Mouse (Mus musculus): ENCODE results near the gene Srrm1. TPM values are rescaled to one million over a fixed set of nuclear protein-coding genes. Genes with fewer than 3 reads are reported as not detected.

Srrm1 gene
- polyA plus RNA-seq, 1 experiment, result 21.6 TPM

DNA sequence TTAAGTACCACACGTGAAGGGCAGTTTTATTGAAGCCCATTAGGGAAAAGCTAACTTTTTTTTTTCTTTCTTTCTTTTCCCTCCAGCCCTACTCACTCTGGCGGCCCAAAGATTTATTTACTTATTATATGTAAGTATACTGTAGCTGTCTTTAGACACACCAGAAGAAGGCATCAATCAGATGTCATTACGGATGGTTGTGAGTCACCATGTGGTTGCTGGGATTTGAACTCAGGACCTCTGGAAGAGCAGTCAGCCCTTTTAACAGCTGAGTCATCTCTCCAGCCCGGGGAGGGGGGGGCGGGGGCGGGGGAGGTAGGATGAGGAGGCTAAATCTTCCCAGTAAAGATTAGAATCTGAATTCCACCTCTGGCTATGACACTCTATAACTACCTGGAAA lies 40.3 kb upstream of the Srrm1 start:
- TF ChIP-seq POLR2A (IDR thresholded peaks at IDR 0.05; ENCODE audit: low read depth, low read length) (no peak), CTCF (conservative IDR thresholded peaks at IDR 0.05; ENCODE audit: insufficient read depth, insufficient read length, low read depth, low read length) (no peak)
- H3K27ac ChIP-seq (ENCODE audit: insufficient read depth, low read depth, low read length), result no peak overlapping the region
- DNase-seq, result no peak
- no peaks in the 10 kb centered on the region for H3K4me1 ChIP-seq (ENCODE audit: control insufficient read depth, insufficient read depth, low read length)
- WGBS, result 65% methylated on average over 6 of the region's 6 CpGs
- H3K4me3 ChIP-seq (ENCODE audit: insufficient read depth, low read depth, low read length), result no peak overlapping the region
- no peaks in the 10 kb centered on the region; the same call in 1 of the 2 replicates for H3K27me3 ChIP-seq (replicated peaks; ENCODE audit: control insufficient read depth, insufficient read depth, low read length)
- no peaks in the 10 kb centered on the region for H3K36me3 ChIP-seq (ENCODE audit: control insufficient read depth, insufficient read depth, low read length)

GRCm38 (mm10) chr4:135392801-135393200 lies 39.7 kb upstream of the Srrm1 start:
- TF ChIP-seq POLR2A (IDR thresholded peaks at IDR 0.05; ENCODE audit: low read depth, low read length) (no peak), CTCF (conservative IDR thresholded peaks at IDR 0.05; ENCODE audit: insufficient read depth, insufficient read length, low read depth, low read length) (no peak)
- DNase-seq, result no peak
- Histone ChIP-seq H3K27ac (ENCODE audit: insufficient read depth, low read depth, low read length) (no peak overlapping the region), H3K27me3 (replicated peaks; ENCODE audit: control insufficient read depth, insufficient read depth, low read length) (no peaks in the 10 kb centered on the region), H3K4me3 (ENCODE audit: insufficient read depth, low read depth, low read length) (no peak overlapping the region), H3K36me3 (ENCODE audit: control insufficient read depth, insufficient read depth, low read length) (no peaks in the 10 kb centered on the region), H3K4me1 (ENCODE audit: control insufficient read depth, insufficient read depth, low read length) (no peaks in the 10 kb centered on the region)
- 84% methylated on average over 3 of the region's 3 CpGs for WGBS

- WGBS, result 66% methylated on average over 6 of the region's 6 CpGs
Observed at GRCm38 (mm10) chr4:135391014-135391413, 37.9 kb upstream of the Srrm1 start.

DNA sequence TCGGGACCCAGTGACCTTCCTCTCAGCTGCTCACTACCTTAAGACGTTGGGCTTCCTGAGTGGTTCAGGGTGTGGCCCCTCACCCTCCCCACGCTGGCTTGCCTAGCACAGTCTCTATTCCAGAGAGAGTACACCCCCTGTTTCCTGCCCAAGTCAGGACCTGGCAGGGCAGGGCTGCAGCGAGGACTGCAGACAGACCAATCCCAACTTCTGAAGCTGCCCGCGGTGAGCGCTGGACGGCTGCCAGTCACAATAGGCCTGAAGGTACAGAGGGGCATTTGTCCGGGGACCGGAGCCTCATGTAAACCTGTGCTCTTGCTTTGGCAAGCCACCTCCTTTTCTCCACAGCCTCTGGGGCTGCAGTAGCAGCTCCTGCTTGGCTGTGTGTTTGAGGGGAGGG lies 32.5 kb upstream of the Srrm1 start:
- Histone ChIP-seq H3K27ac (ENCODE audit: insufficient read depth, low read depth, low read length) (no peak overlapping the region), H3K4me3 (ENCODE audit: insufficient read depth, low read depth, low read length) (no peak overlapping the region), H3K27me3 (replicated peaks; ENCODE audit: control insufficient read depth, insufficient read depth, low read length) (no peaks in the 10 kb centered on the region), H3K36me3 (ENCODE audit: control insufficient read depth, insufficient read depth, low read length) (no peaks in the 10 kb centered on the region), H3K4me1 (ENCODE audit: control insufficient read depth, insufficient read depth, low read length) (no peaks in the 10 kb centered on the region)
- peak; percentile 39 for DNase-seq
- 29% methylated on average over 10 of the region's 10 CpGs for WGBS
- TF ChIP-seq POLR2A (IDR thresholded peaks at IDR 0.05; ENCODE audit: low read depth, low read length) (no peak), CTCF (conservative IDR thresholded peaks at IDR 0.05; ENCODE audit: insufficient read depth, insufficient read length, low read depth, low read length) (no peak)

More at GRCm38 (mm10) chr4:135391014-135391413, 37.9 kb upstream of the Srrm1 start:
- no peaks in the 10 kb centered on the region for H3K36me3 ChIP-seq (ENCODE audit: control insufficient read depth, insufficient read depth, low read length)
- DNase-seq, result no peak
- H3K4me3 ChIP-seq (ENCODE audit: insufficient read depth, low read depth, low read length), result no peak overlapping the region
- no peaks in the 10 kb centered on the region for H3K4me1 ChIP-seq (ENCODE audit: control insufficient read depth, insufficient read depth, low read length)
- no peaks in the 10 kb centered on the region for H3K27me3 ChIP-seq (replicated peaks; ENCODE audit: control insufficient read depth, insufficient read depth, low read length)
- no peak for TF ChIP-seq POLR2A (IDR thresholded peaks at IDR 0.05; ENCODE audit: low read depth, low read length)
- TF ChIP-seq CTCF (conservative IDR thresholded peaks at IDR 0.05; ENCODE audit: insufficient read depth, insufficient read length, low read depth, low read length), result no peak
- H3K27ac ChIP-seq (ENCODE audit: insufficient read depth, low read depth, low read length), result no peak overlapping the region

DNA sequence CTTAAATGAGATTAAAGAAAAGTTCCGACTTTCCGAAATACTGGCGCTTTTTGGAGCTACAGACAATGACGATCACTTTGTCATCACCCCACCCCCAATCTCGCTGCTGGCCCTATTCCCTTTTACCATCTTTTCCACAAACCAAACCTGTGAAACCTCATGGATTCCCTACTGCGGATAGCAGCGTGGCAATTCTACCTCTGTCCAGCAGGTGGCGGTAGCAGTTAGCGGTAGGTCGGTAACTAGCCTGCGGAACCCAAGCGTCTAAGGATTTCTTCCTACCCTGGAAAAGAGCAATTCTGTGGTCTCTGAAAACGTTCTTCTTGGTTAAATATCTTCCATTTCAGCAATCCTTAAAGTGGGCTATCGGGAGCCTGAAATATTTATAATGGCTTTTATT lies 29.2 kb upstream of the Srrm1 start:
- WGBS, result 3% methylated on average over 14 of the region's 14 CpGs
- Histone ChIP-seq H3K27ac (ENCODE audit: insufficient read depth, low read depth, low read length) (no peak overlapping the region), H3K27me3 (replicated peaks; ENCODE audit: control insufficient read depth, insufficient read depth, low read length) (no peaks in the 10 kb centered on the region), H3K4me1 (ENCODE audit: control insufficient read depth, insufficient read depth, low read length) (no peaks in the 10 kb centered on the region), H3K36me3 (ENCODE audit: control insufficient read depth, insufficient read depth, low read length) (no peaks in the 10 kb centered on the region), H3K4me3 (ENCODE audit: insufficient read depth, low read depth, low read length) (no peak overlapping the region)
- TF ChIP-seq CTCF (conservative IDR thresholded peaks at IDR 0.05; ENCODE audit: insufficient read depth, insufficient read length, low read depth, low read length) (peak; percentile 99), POLR2A (IDR thresholded peaks at IDR 0.05; ENCODE audit: low read depth, low read length) (no peak)
- DNase-seq, result peak; percentile 65

DNA sequence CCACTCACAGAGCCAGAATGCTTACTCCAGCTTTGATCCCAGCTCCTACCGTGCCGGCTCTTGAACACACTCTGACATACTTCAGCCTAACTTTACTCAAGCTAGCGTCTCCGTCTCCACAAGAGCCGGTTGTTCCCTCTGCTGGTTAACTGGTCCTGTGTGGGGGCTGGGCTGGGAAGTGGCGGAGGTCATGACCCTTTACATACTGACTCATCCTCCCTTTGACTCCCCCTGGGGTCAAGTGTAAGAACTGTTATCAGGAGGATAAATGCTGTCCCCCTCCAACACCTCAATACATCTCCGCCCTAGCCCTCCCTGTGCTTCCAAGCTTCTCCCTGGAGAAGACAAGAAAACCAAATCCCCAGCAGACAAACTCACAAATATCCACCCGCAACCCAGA lies 28.2 kb upstream of the Srrm1 start:
- no peak for DNase-seq
- TF ChIP-seq POLR2A (IDR thresholded peaks at IDR 0.05; ENCODE audit: low read depth, low read length) (no peak), CTCF (conservative IDR thresholded peaks at IDR 0.05; ENCODE audit: insufficient read depth, insufficient read length, low read depth, low read length) (no peak)
- no peaks in the 10 kb centered on the region for H3K36me3 ChIP-seq (ENCODE audit: control insufficient read depth, insufficient read depth, low read length)
- no peaks in the 10 kb centered on the region for H3K27me3 ChIP-seq (replicated peaks; ENCODE audit: control insufficient read depth, insufficient read depth, low read length)
- H3K4me3 ChIP-seq (ENCODE audit: insufficient read depth, low read depth, low read length), result no peak overlapping the region
- no peaks in the 10 kb centered on the region for H3K4me1 ChIP-seq (ENCODE audit: control insufficient read depth, insufficient read depth, low read length)
- no peak overlapping the region for H3K27ac ChIP-seq (ENCODE audit: insufficient read depth, low read depth, low read length)
- WGBS, result 71% methylated on average over 8 of the region's 8 CpGs

DNA sequence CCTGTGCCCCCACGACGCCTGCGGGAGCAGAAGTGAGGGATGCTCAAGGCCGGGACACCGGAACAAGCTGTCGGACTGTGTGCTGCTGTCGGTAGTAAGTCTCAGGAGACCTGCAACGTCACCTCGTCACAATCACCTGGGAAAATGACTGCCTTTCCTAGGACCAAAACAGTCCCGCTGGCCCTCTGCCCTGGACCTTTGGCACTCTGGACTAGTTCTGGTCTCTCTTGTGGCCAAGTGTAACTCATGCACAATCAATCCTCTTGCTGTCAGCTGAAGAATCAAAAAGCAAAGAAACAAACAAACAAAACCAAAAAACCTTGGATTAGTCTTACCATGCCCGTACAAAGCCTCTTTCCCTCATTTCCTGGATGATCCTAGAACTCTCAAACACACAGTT lies 24.1 kb upstream of the Srrm1 start:
- no peak for TF ChIP-seq CTCF (conservative IDR thresholded peaks at IDR 0.05; ENCODE audit: insufficient read depth, insufficient read length, low read depth, low read length)
- TF ChIP-seq POLR2A (IDR thresholded peaks at IDR 0.05; ENCODE audit: low read depth, low read length), result no peak
- no peak overlapping the region for H3K27ac ChIP-seq (ENCODE audit: insufficient read depth, low read depth, low read length)
- WGBS, result 71% methylated on average over 11 of the region's 11 CpGs

DNA sequence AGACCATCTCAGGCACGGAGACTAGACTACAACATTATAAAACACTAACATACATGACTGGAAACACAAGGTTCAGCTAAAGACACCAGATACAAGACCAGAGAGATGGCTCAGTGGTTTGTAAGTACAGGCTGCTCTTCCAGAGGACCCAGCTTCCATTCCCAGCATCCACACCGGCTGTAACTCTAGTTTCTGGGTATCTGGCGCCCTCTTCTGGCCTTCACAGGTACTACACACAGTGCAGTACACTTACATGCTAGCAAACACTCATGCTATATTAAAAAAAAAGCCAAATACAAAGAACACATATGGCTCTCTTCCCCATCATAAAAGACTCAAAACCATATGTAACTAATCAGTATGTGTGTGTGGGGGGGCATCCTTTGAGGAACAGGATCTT lies 22.3 kb upstream of the Srrm1 start:
- H3K27ac ChIP-seq (ENCODE audit: insufficient read depth, low read depth, low read length), result no peak overlapping the region
- no peaks in the 10 kb centered on the region for H3K36me3 ChIP-seq (ENCODE audit: control insufficient read depth, insufficient read depth, low read length)
- DNase-seq, result no peak
- peak; percentile 53 for TF ChIP-seq CTCF (conservative IDR thresholded peaks at IDR 0.05; ENCODE audit: insufficient read depth, insufficient read length, low read depth, low read length)
- TF ChIP-seq POLR2A (IDR thresholded peaks at IDR 0.05; ENCODE audit: low read depth, low read length), result no peak
- WGBS, result 66% methylated on average over 3 of the region's 3 CpGs
- no peaks in the 10 kb centered on the region for H3K4me1 ChIP-seq (ENCODE audit: control insufficient read depth, insufficient read depth, low read length)
- no peaks in the 10 kb centered on the region for H3K27me3 ChIP-seq (replicated peaks; ENCODE audit: control insufficient read depth, insufficient read depth, low read length)
- H3K4me3 ChIP-seq (ENCODE audit: insufficient read depth, low read depth, low read length), result no peak overlapping the region

More for the DNA sequence above, 24.1 kb upstream of the Srrm1 start:
- Histone ChIP-seq H3K27me3 (replicated peaks; ENCODE audit: control insufficient read depth, insufficient read depth, low read length) (no peaks in the 10 kb centered on the region), H3K4me3 (ENCODE audit: insufficient read depth, low read depth, low read length) (no peak overlapping the region), H3K36me3 (ENCODE audit: control insufficient read depth, insufficient read depth, low read length) (no peaks in the 10 kb centered on the region), H3K4me1 (ENCODE audit: control insufficient read depth, insufficient read depth, low read length) (no peaks in the 10 kb centered on the region)
- DNase-seq, result peak; percentile 45

All from kidney, adult 2 months (tissue).